Mouse (Mus musculus): ENCODE measurements around the gene Sft2d1. TPM values are rescaled to one million over a fixed set of nuclear protein-coding genes. Genes with fewer than 3 reads are reported as not detected.

Gene Sft2d1
- total and polyA plus RNA-seq, 3 experiments = 88.0 to 101 TPM; not detected in 1

GRCm38 (mm10) chr17:8361281-8362103 lies 50.6 kb downstream of the Sft2d1 start:
- Histone ChIP-seq H3K79me2 (ENCODE audit: control insufficient read depth, insufficient read depth, low read length, poor library complexity) (no peaks in the 10 kb centered on the region), H3K4me3 (ENCODE audit: control insufficient read depth in 1 of 2, insufficient read depth in 1 of 2, low read depth in 2 of 2, low read length in 2 of 2) (no peak overlapping the region), H3K27ac (ENCODE audit: control insufficient read depth, low read depth, low read length) (no peak overlapping the region), H3K4me1 (ENCODE audit: control insufficient read depth in 1 of 2, insufficient read depth in 2 of 2, low read length in 2 of 2) (no peaks in the 10 kb centered on the region), H3K36me3 (ENCODE audit: control insufficient read depth in 1 of 2, insufficient read depth in 2 of 2, low read length in 2 of 2) (no peaks in the 10 kb centered on the region), H3K27me3 (ENCODE audit: control insufficient read depth in 1 of 2, insufficient read depth in 2 of 2, low read length in 2 of 2) (peaks cover 0 to 7% of the 10 kb centered on the region in 2 experiments; a peak in 2 of 4 replicates), H3K9ac (ENCODE audit: control insufficient read depth, low read depth, low read length, poor library complexity, severe bottlenecking) (no peak overlapping the region), H3K9me3 (replicated peaks; ENCODE audit: insufficient read depth, low read length) (no peaks in the 10 kb centered on the region)
- TF ChIP-seq SIN3A (IDR thresholded peaks at IDR 0.05; ENCODE audit: low read length) (no peak), ZMIZ1 (IDR thresholded peaks at IDR 0.05; ENCODE audit: low read depth, low read length) (no peak), MYC (IDR thresholded peaks at IDR 0.05; ENCODE audit: low read depth, low read length) (no peak), NRF1 (IDR thresholded peaks at IDR 0.05; ENCODE audit: insufficient read depth, low read depth, low read length, poor library complexity, severe bottlenecking) (no peak), TCF12 (IDR thresholded peaks at IDR 0.05; ENCODE audit: low read depth, low read length) (no peak), KAT2A (conservative IDR thresholded peaks at IDR 0.05; ENCODE audit: low read depth, low read length) (no peak), USF1 (IDR thresholded peaks at IDR 0.05; ENCODE audit: low read depth, low read length) (no peak), ZNF384 (IDR thresholded peaks at IDR 0.05; ENCODE audit: low read depth, low read length) (no peak), RAD21 (IDR thresholded peaks at IDR 0.05; ENCODE audit: low read depth, low read length) (no peak), JUND (IDR thresholded peaks at IDR 0.05; ENCODE audit: low read depth, low read length) (no peak)
- no peak for DNase-seq (ENCODE audit: low read depth, low spot score)

GRCm38 (mm10) chr17:8367514-8368480 lies 56.9 kb downstream of the Sft2d1 start:
- Histone ChIP-seq H3K4me1 (ENCODE audit: control insufficient read depth in 1 of 2, insufficient read depth in 2 of 2, low read length in 2 of 2) (no peaks in the 10 kb centered on the region; a peak in 1 of 4 replicates), H3K9ac (ENCODE audit: control insufficient read depth, low read depth, low read length, poor library complexity, severe bottlenecking) (no peak overlapping the region), H3K4me3 (ENCODE audit: control insufficient read depth in 1 of 2, insufficient read depth in 1 of 2, low read depth in 2 of 2, low read length in 2 of 2) (no peak overlapping the region), H3K9me3 (replicated peaks; ENCODE audit: insufficient read depth, low read length) (no peaks in the 10 kb centered on the region), H3K27me3 (ENCODE audit: control insufficient read depth in 1 of 2, insufficient read depth in 2 of 2, low read length in 2 of 2) (peaks cover 0 to 1% of the 10 kb centered on the region in 2 experiments; a peak in 1 of 4 replicates), H3K27ac (ENCODE audit: control insufficient read depth, low read depth, low read length) (no peak overlapping the region), H3K36me3 (ENCODE audit: control insufficient read depth in 1 of 2, insufficient read depth in 2 of 2, low read length in 2 of 2) (no peaks in the 10 kb centered on the region), H3K79me2 (ENCODE audit: control insufficient read depth, insufficient read depth, low read length, poor library complexity) (no peaks in the 10 kb centered on the region)
- TF ChIP-seq CHD2 (IDR thresholded peaks at IDR 0.05; ENCODE audit: low read length) (no peak), RAD21 (IDR thresholded peaks at IDR 0.05; ENCODE audit: low read depth, low read length) (no peak), ZMIZ1 (IDR thresholded peaks at IDR 0.05; ENCODE audit: low read depth, low read length) (no peak), POLR2AphosphoS2 (IDR thresholded peaks at IDR 0.05; ENCODE audit: low read length) (no peak), E2F4 (IDR thresholded peaks at IDR 0.05; ENCODE audit: borderline replicate concordance, low read depth, low read length) (no peak), MXI1 (IDR thresholded peaks at IDR 0.05; ENCODE audit: low read depth, low read length) (no peak), ELF1 (IDR thresholded peaks at IDR 0.05; ENCODE audit: low read depth, low read length) (no peak), TAL1 (IDR thresholded peaks at IDR 0.05; ENCODE audit: low read length) (no peak), USF2 (IDR thresholded peaks at IDR 0.05; ENCODE audit: borderline replicate concordance in 1 of 2, insufficient read depth in 1 of 2, low read depth in 1 of 2, low read length in 2 of 2) (no peak), USF1 (IDR thresholded peaks at IDR 0.05; ENCODE audit: low read depth, low read length) (no peak)
- no peak for DNase-seq (ENCODE audit: low read depth, low spot score)

Measured in MEL (cell line).